Mouse (Mus musculus): ENCODE results near the gene Cgnl1. TPM values are rescaled to one million over a fixed set of nuclear protein-coding genes. Genes with fewer than 3 reads are reported as not detected.

Gene Cgnl1
- polyA plus RNA-seq, 1 experiment, result 10.4 TPM

DNA sequence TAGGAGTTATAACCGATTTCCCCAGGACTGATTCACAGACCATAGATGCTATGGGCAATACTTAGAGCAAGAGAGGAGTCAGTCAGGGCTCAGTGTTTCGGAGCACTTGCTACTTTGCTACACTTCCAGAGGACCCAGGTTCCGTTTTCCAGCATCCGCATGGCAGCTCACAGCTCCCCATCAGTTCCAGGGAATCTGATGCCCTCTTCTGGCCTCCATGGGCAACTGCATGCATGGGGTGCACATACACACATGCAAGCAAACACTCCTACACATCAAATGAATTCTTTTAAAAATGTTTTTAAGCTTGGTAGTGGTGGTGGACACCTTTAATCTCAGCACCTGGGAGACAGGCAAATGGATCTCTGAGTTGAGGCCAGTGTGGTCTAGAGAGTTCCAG lies 98.9 kb downstream of the Cgnl1 start:
- no peak for DNase-seq (ENCODE audit: low spot score)

GRCm38 (mm10) chr9:71670677-71671076 lies 100.7 kb downstream of the Cgnl1 start:
- DNase-seq (ENCODE audit: low spot score), result no peak

DNA sequence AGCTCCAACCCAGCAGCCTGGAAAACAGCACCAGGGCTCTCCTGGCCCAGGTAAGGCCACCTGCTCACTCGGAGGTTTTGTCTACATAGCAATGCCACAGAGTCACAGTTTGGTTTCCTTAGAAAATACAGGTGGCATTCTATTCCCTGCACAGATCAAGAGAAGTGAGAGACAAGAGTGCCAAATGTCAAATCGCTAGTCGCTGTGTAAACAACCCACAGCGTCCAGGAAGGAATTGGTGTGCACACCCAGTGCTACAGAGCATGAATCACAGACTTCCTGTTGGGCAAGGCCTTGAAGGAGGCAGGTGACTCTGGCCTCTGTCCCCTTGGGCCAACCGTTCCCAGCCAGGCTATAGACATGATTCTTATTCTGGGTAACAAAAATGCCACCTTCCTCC lies 103.8 kb downstream of the Cgnl1 start:
- DNase-seq (ENCODE audit: low spot score), result peak; percentile 27

DNA sequence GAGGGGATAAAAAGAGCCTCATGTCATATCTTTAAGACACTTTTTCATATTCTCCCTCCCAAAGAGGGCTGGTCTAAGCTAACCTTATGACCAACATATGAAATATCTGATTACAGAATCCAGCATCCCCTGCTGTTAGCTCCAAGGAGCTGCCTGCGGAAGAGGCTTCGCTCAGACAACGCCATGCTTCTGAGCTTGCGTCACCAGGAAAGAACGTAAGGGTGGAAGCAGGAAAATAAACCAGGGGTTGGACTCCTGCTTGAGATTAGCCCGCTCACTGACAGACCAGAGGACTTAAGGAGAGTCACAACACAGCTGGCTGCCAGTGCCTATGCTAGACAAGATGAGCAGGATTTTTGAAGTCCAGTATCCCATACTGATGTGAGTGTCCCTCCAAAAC lies 105.0 kb downstream of the Cgnl1 start:
- no peak for DNase-seq (ENCODE audit: low spot score)

DNA sequence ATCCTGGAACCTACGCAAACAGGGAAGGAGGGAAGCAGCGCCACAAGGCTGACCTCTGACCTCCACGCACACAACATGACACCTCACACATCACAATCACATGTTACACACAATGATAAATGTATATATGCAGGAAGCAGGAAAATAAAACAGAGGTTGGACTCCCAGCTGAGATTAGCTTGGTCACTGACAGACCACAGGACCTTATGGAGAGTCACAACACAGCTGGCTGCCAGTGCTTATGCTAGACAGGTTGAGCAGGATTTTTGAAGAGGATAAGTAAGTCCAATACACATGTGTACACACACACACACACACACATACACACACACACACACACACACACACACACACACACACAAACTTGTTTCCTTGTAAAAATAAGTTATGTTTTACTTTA lies 105.9 kb downstream of the Cgnl1 start:
- DNase-seq (ENCODE audit: low spot score), result no peak

DNA sequence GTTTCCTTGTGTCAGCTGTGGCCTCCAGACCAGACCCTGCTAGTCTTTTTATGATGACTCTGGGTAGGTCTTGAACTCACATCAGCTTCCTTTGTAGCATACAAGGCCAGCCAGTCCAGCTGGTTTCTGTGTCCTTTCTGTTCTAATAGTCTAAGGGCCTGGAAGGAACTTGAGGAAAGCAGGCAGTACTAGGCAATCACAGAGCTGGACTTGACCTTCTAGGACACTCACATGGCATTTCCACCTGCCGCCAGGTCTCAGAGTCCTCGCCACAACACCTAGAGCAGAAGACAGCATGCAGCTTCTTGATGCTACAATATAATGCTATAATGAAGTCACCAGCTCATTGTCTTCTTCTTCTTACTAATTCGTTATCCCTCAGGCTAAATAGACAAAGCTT lies 106.5 kb downstream of the Cgnl1 start:
- DNase-seq (ENCODE audit: low spot score), result no peak

- DNase-seq (ENCODE audit: low spot score), result no peak
Observed at GRCm38 (mm10) chr9:71663421-71664217, 107.8 kb downstream of the Cgnl1 start.

GRCm38 (mm10) chr9:71660540-71660939 lies 110.9 kb downstream of the Cgnl1 start:
- no peak for DNase-seq (ENCODE audit: low spot score)

GRCm38 (mm10) chr9:71659681-71660080 lies 111.7 kb downstream of the Cgnl1 start:
- no peak for DNase-seq (ENCODE audit: low spot score)

GRCm38 (mm10) chr9:71657199-71657598 lies 114.2 kb downstream of the Cgnl1 start:
- DNase-seq (ENCODE audit: low spot score), result no peak

DNA sequence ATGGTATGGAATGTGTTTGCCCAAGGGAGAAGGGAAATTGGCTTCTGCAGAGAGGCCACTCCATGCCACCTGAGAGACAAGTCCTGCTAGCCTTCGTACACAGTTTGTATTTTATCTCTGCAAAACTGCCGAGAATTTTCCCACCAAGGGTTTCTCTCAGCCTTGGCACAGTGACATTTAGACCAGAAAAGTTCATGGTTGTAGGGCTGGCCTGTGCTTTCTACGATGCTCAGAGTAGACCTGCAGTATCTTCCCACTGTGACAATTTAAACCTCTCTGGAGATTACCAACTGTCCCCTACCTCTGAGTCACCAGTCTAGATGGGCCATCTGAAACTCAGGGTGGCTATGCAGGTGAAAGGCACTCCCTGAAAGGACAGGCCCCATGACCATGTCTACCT lies 116.5 kb downstream of the Cgnl1 start:
- DNase-seq (ENCODE audit: low spot score), result no peak

DNA sequence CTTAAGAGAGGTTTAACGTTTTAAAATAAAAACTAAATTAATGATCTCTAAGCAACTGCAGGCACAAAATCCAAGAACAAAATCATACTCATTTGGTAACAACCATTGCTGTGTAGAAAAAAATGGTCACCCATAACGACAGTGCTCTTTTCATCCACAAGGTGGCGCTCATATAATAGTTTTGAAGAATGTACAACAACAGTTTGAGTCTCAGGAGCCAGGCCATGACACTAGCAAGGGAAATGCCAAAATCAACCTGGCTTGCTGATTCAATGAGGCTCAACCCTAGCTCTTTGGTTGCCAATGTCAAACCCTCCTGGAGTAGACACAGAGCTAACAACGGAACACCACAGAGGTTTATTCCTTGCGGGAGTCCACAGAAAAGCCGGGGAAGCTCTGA lies 125.3 kb downstream of the Cgnl1 start:
- no peak for DNase-seq (ENCODE audit: low spot score)

DNA sequence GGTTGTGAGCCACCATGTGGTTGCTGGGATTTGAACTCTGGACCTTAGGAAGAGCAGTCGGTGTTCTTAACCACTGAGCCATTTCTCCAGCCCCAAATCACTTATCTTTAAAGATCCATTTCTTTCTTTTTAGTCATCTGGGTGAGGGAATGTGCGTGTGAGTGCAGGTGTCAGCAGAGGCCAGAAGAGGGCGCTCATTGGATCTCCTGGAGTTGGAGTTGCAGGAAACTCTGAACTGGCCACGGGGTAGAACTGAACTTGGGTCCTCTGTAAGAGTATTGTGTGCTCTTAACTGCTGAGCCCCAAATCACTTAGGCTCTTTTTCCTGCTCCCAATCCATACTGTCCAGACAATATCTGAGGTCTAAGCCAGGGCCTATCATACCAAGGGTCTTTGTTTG lies 127.8 kb downstream of the Cgnl1 start:
- DNase-seq (ENCODE audit: low spot score), result no peak

DNA sequence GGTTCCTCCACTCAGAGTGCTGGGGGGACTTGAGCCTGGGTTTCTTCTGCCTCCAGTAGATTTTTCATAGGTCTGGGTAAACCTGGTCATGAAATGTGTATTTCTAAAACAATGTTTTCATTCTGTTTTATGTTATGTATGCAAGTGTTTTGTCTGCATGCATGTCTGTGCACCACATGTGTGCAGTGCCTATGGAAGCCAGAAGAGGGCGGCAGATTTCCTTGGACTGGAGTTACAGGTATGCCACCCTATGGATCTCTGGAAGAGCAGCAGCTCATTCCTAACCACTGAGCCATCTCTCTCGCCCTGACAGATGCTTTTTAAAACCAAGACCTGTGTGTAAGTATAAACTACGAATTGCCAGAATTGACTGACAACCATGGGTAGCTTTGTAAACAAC lies 129.1 kb downstream of the Cgnl1 start:
- no peak for DNase-seq (ENCODE audit: low spot score)

DNA sequence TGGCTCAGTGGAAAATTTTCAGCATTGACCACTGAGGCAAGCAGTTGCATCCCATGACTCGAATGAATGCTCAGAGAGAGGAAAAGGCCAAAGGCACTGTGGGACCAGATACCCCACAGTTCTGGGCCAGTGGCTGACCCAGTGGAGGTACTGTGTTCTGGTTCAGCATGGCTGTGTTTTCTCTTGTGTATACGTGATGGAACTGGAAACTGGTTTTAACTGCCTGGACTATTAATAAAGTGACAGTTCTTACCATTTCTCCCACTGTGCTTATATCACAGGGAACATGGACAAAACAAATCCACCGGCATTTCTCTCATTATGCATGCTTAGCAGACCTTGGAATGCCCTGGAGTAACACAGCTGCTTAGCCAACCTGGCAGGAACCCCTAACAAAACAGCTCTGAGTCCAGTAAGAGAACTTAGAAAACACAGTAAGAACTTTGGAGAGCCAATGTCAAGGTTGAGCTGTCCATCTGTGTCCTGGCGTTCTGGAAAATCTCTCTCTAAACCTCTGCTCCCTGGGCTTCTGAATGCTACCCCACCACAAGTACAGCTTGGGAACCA lies 131.0 kb downstream of the Cgnl1 start:
- no peak for DNase-seq (ENCODE audit: low spot score)

- no peak for DNase-seq (ENCODE audit: low spot score)
Observed at GRCm38 (mm10) chr9:71638198-71638597, 133.2 kb downstream of the Cgnl1 start.

- no peak for DNase-seq (ENCODE audit: low spot score)
Observed at GRCm38 (mm10) chr9:71636854-71637253, 134.5 kb downstream of the Cgnl1 start.

GRCm38 (mm10) chr9:71635627-71636026 lies 135.8 kb downstream of the Cgnl1 start:
- DNase-seq (ENCODE audit: low spot score), result no peak

- DNase-seq (ENCODE audit: low spot score), result no peak
Observed at GRCm38 (mm10) chr9:71634916-71635315, 136.5 kb downstream of the Cgnl1 start.

DNA sequence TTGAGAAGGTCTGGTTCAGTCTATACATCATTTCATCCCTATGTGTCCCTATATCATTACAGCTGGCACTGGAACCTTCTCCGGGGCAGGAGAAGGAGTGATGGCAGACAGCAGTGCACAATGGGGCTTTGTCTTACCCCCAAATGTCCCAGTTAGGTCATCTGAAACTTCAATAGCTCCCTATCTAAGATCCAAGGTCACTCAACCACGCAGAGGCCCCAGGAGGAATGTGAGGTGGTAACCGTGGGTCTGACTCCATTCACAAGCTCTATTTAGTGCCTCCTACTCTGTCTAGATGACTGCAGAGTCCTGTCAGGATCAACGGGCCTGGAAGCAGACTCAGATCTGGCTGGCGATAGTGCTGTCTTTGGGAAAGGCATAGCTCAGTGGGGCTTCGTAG lies 142.5 kb downstream of the Cgnl1 start:
- DNase-seq (ENCODE audit: low spot score), result no peak

DNA sequence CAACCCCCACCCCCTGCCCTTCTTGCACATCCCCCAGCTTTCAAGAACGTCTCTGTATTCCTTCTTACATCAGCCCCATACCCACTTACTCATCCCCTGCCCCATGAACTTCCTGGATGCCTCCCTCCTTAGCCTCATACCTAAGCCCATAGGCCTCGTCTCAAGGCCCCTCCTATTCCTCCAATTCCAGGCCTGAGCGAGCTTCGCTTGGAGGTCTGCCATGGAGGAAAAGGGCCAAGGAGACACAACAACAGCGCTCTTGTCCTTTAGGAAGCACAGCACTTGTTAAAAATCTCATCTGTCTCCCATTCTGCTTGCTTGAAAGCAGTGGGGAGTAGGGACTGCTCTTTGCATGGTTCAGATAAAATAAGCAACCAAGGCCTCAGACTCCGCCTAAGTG lies 143.1 kb downstream of the Cgnl1 start:
- DNase-seq (ENCODE audit: low spot score), result no peak

- no peak for DNase-seq (ENCODE audit: low spot score)
Observed at GRCm38 (mm10) chr9:71625961-71626360, 145.4 kb downstream of the Cgnl1 start.

DNA sequence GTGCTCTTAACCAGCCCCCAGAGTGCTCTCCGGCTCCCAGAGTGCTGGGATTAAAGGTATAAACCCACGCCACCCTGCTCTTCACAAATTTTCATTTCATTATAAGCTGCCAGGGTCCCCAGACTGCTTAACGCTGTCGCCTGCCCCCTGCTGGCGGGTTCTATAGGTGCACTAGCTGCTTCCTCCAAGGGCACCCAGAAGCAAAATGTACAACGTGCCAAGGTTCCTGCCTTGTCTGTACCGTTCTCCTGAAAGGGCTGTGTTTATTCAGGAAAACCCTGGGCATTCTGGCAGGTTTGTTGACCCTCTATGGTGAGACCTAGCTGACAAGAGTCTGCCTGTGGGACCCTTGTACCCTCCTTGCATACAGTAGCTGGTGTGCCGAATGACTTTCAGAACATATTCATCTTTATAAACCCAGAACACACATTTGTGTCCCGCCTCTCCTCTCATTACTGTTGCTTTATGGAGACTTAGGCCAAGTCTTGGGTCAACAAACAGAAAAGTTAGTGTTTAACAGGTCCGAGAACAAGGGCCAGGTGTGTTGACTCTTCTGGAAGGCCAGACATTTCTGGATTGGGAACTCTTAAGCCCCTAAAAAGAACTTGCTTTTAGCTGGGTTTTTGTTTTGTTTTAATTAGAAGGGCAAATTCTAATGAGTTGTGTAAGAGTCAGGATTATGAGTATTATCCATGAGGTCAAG lies 146.5 kb downstream of the Cgnl1 start:
- peak; percentile 49 for DNase-seq (ENCODE audit: low spot score)

Data from urinary bladder, adult 2 months (tissue).